Mouse (Mus musculus) A20 (cell line): ENCODE data around the gene Glyctk.

ENCODE experiments used
- DNase-seq: peaks from one replicate; pipeline ENCODE4 v3.0.0-alpha.2; 2011; ENCODE audit warnings: low read depth, low spot score

The Glyctk gene

DNA sequence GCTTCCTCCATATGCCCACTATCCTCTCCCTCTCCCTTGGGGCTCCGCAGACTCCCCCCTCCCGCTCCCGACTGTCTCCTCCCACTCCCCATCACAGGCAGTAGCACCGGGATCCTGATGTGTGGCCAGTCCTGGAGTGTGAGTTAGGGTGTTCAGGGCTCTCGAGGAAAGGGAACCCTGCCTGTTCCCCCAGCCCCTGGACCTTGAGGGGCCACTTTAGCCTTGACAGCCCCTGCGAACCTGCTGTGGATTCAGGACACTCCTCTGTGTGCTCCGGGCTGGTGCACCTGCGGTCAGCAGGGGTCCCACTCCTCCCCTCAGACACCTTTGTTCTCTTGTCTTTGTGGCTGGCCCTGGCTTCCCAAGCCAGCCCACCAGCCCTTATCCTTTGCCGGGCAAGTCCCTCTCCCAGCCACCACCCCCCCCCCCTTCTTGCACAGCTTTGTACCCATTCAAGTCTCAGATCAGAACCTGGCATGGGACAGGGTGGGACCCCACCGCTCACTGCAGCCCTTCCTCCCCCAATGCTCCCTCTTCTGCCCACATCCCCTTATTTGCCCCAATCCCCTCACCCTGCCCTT, 10.0 kb downstream of the Glyctk start:
- DNase-seq = no peak

- no peak for DNase-seq
These were observed 10.7 kb downstream of the Glyctk start for GRCm38 (mm10) chr9:106147281-106147680.

- DNase-seq = no peak
These were observed 12.4 kb downstream of the Glyctk start for GRCm38 (mm10) chr9:106145582-106145981.

DNA sequence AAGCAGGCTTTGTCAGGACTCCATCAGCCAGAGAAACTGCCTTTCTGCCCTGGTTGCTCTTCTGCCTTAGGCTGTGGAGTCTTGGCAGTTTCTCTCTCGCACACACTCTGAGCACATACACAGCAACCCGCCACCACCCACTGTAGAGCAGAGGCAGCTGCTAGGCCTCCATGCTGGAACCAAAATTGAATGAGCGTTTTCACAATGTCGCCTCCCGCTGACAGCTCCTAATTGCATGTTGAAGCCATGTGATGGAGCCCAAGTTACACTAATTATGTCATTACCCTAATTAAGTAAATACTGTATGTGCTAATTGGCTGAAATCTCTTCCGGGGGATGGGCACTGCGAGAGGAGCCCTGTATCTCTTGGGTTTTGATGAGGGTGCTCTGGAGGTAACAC, 13.8 kb downstream of the Glyctk start:
- no peak for DNase-seq

DNA sequence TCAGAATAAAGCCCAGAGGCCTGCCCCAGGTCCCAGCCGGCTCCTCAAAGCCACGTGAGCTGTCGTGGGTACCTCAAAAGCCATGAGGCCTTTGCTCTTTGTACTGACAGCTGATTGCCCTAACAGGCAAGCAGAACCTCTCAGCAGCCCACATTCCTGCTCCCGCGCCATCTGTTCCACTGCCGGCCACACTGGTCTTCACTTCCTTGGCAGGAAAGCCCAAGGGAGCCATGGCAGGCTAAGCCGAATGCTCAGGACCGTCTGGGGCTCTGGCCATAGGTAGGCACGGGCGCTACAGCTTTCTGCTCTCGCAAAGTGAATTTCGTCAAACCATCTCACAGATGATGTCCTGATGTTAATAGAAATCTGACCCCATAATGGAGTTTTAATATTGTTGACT, 16.0 kb downstream of the Glyctk start:
- DNase-seq = no peak

GRCm38 (mm10) chr9:106139763-106140162, 18.2 kb downstream of the Glyctk start:
- no peak for DNase-seq

DNA sequence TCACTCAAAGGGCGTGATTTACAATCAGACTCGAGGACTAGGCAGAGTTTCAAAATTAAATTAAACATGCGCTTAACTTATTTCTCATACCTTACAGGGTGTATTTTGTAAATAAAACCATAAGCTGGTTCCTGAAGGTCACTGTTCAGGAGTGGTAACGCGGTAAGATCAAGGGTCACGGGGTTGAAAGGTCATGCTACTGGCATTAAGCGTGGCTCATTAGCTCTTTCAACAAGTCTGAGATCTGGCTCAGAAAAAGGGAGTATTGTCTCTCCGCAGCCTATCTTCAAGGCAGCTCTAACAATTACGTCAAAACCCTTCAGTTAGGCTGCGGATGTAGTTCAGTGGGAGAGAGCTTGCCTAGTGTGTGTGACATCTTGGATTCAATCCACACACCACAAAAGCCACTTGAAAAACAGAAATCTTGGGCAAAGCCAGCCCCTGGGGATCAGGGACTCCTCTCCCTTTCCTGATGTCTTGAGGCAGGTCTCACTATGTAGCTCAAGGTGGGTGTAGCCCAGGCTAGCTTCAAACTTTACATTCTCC, 20.2 kb downstream of the Glyctk start:
- no peak for DNase-seq

DNA sequence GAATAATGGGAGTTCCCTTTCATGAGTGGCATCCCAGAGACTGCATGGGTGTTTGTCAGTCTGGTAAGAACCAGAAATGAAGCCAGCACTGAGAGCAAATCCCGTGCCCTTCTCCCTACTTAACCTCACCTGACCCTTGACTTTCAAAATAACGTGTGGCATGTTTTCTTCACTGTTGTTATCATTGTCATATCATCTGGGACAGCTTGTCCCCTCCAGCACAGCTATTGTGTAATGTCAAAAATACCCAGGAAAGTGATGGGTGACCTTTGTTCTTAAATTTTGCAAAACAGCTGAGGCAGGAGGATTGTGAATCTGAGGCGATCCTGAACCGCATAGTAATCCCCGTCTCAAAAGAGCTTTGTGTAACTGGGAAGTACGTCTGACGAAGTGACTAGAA, 27.7 kb downstream of the Glyctk start:
- no peak for DNase-seq

GRCm38 (mm10) chr9:106129072-106129471, 28.9 kb downstream of the Glyctk start:
- DNase-seq = peak; percentile 5

GRCm38 (mm10) chr9:106126786-106127251, 31.1 kb downstream of the Glyctk start:
- no peak for DNase-seq

DNA sequence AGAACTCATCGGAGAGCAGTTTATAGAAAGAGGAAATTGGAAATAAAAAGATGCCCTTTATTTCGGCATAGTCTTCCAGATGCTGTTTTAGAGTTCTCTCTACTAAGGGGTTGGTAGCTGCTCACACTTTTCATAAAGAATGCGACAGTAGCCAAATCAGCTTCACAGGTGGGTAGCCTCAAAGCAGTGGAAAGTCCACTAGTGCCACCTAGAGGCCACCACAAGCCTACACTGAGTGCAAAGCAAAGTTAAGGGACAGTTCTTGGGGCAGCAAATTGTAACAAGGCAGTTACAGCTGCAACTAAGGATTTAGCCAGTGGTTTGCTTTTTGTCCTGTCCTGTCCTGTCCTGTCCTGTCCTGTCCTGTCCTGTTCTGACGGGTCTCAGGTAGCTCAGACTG, 34.3 kb downstream of the Glyctk start:
- DNase-seq = peak; percentile 65

DNA sequence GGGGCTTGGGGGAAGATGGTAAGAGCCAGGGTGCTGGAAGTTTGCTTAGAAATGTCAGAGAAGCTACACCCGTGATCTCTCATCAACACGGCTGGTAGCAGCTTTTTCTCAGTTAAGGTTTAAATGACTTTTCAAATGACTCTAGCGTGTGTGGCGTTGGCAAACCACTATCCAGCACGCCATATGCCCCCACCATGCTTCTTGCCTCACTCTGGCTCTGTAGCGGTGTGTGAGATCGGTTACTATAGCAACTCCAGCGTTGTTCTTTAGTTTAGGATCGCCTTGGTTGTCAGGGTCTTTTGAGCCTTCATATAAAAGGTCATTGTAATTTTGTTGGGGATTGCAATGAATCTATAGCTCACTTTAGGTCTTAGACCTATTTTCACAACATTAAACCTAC, 38.9 kb downstream of the Glyctk start:
- DNase-seq = no peak

DNA sequence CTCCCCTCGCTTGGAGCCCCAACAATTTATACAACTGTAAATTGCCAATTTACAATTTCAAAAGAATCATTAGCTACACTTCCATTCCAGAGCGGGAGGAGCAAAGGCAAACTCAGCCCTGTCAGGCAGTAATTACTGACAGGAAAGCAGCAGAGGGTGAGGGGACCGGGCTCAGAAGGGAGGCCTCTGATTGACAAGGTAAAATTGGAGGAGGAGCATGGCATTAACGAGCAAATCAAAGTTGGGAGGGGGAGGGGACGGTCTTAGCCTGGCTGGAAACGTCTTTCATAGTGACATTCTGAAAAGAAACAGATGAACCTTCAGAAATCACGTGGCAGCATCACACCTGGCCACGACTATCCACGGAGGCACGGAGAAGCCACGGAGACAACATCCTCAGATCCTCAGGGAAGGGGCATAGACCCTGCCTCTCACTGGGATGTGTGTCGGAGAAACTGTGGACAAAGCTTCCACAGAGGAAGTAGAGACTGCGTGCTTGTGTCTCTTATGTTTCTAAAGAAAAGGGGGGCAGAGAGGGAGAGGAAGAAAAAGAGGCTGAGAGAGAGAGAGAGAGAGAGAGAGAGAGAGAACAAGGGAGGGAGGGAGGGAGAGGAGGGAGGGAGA, 42.0 kb downstream of the Glyctk start:
- no peak for DNase-seq

DNA sequence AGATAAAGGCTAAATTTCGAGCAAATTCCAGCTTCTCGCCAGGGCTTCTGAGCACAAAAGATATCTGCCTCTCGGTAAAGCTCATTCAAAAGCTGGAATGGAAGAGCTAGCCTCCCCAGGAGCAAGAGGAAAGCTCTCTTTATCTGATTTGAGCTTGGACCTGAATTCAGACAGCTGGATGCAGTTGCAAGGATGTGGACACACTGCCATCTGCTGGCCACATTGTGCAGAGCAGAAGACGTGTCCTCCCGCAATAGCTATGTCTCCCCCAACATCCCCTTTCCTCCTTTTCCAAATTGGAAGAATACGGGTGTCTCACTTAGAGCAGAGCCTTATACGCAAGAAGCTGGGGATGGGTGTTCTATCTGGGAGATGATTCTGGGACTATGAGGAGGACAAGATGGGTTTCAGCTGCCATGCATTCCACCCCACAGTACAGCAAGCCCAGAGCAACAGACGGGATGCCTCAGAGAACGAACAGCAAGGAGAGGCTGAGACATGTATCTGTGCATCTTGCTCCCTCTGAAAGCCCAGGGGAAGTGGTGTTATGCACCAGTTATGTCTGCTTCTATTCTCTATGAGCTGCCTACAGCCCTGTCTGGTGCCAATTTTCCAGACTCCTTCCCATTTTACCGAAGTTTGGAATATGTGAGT, 45.0 kb downstream of the Glyctk start:
- peak; percentile 65 for DNase-seq

DNA sequence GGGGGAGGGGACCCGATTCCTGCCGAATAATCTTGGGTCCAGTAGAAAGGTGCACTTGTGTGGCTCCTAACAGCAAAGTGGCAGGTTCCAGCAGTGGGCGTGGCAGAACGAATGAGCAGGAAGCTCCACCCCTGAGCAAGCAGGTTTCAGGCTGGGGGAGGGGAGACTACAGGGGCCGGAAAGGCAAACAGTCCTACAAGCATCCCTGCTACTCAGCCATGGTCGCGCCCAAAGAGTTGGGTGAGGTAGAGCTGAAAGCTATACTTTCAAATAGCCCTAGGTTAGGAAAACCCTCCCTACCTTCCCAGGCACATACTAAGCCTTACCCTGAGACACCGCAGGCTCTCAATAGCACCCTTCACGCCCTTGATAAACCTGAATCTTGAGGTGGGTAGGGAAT, 51.7 kb downstream of the Glyctk start:
- DNase-seq = no peak

DNA sequence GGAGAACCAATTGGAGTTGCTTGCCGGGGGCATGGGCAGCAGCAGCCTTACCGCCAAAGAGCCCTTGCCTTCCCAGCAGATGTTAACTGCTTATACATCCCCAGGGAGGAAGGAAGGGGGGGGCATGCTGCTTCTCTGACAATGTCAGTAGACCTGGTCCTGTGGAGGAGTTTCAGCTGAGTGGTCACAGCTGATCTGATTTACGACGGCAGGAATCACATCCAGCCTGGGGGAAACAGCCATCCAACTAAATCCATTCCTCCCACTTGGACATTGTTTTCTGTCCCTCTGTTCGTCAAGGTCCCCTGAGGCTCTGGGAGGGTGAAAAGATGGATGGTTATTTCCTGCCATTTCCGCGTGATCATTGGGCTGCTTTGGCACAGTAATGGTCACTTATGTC, 53.5 kb downstream of the Glyctk start:
- DNase-seq = no peak
